Mouse (Mus musculus) neural tube, embryonic 15.5 days (tissue): ENCODE data around the gene Pde2a. TPM values are rescaled to one million over a fixed set of nuclear protein-coding genes. Genes with fewer than 3 reads are reported as not detected.

Experiments used
- ATAC-seq: fragments of 200-750 bp; cut with Nextera tagmentation; 2 replicates; pipeline ENCODE4 v1.8.0; 2017; ENCODE audit warnings: mild to moderate bottlenecking, moderate TSS enrichment, moderate library complexity; ENCODE audit not compliant: low FRiP score
- H3K27ac ChIP-seq: fragments of 300-500 bp; sonication (generic); replicated peaks from 2 replicates; pipeline ENCODE4 v1.5.1; 2015; ENCODE audit warnings: mild to moderate bottlenecking, inconsistent platforms
- H3K27me3 ChIP-seq: fragments of 300-500 bp; sonication (generic); replicated peaks from 2 replicates; pipeline ENCODE4 v1.6.1; 2015; ENCODE audit warnings: inconsistent platforms
- H3K36me3 ChIP-seq: fragments of 300-500 bp; sonication (generic); 2 replicates; pipeline ENCODE4 v1.6.1; 2015; ENCODE audit warnings: inconsistent platforms
- H3K4me1 ChIP-seq: fragments of 300-500 bp; sonication (generic); 2 replicates; pipeline ENCODE4 v1.6.1; 2015; ENCODE audit warnings: inconsistent platforms
- H3K4me2 ChIP-seq: fragments of 300-500 bp; sonication (generic); 2 replicates; pipeline ENCODE4 v1.6.1; 2015; ENCODE audit warnings: inconsistent platforms, mild to moderate bottlenecking, moderate library complexity
- H3K4me3 ChIP-seq: fragments of 300-500 bp; sonication (generic); replicated peaks from 2 replicates; pipeline ENCODE4 v1.5.1; 2015; ENCODE audit warnings: mild to moderate bottlenecking, inconsistent platforms
- H3K9ac ChIP-seq: fragments of 300-500 bp; sonication (generic); replicated peaks from 2 replicates; pipeline ENCODE4 v1.6.1; 2015; ENCODE audit warnings: mild to moderate bottlenecking, inconsistent platforms
- H3K9me3 ChIP-seq: fragments of 300-500 bp; sonication (generic); replicated peaks from 2 replicates; pipeline ENCODE4 v1.6.1; 2016; ENCODE audit warnings: inconsistent platforms
- WGBS: fragments of 180-500 bp; shearing (Covaris S2); methylation state at CpG from one replicate; pipeline ENCODE4 v1.1.7; 2015; ENCODE audit warnings: mixed read lengths; 5-methylcytosine and 5-hydroxymethylcytosine counted together
- polyA plus RNA-seq: library from polyadenylated mRNA; unstranded; fragments of >200 nt; fragmentation: Nextera tagmentation; extraction: Ambion mirVana; gene quantifications from 2 replicates; pipeline ENCODE4 v1.2.1, GENCODE M21; 2015

Pde2a gene
- polyA plus RNA-seq, 1 experiment from 2014 or later: 27.9 TPM

DNA sequence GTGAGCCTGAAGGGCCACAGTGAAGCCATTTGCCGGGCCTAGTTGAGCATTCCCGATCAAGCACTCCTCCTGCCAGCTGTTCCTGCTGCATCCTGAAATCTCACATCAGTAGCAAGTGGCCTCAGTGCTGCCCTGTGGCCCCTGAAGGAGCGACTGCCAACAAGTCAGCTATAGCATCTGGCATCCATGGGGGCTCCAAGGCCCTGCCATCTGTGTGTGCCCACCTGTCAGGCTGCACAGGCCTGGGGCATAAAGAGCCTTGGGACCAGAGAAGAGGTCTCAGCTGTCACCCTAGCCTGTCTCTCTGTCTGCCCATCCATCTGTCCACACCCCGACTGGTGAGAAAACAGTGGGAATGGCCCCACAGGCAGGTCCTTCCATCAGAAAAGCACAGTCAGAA lies 43.4 kb downstream of the Pde2a start:
- Histone ChIP-seq H3K4me3 (no peak overlapping the region), H3K27ac (no peak overlapping the region; the same call in 1 of the 2 replicates), H3K36me3 (no peaks in the 10 kb centered on the region), H3K9me3 (no peaks in the 10 kb centered on the region), H3K4me1 (peaks cover 39% of the 10 kb centered on the region), H3K9ac (no peak overlapping the region), H3K27me3 (no peaks in the 10 kb centered on the region), H3K4me2 (no peak overlapping the region)
- no peak for ATAC-seq
- WGBS: 53% methylated on average over 4 of the region's 4 CpGs

DNA sequence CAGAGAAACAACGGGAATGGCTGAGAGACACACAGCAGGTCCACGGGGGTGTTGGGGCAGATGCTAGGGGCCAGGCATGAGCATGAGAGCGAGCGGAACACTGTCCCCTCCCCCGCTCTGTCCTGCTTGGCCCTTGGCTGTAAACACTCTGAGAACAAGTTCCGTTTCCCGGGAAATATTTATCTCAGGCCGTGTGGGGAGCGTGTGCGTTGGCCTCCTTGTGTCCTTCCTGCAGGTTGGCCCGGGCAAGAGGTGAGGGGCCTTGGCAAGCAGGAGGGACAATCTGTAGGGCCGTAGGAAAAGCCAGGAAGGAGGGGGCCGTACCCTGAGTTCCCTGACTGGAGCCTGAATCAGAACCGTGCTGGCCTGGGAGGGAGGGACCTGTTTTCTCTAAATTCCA lies 43.9 kb downstream of the Pde2a start:
- Histone ChIP-seq H3K4me1 (peaks cover 34% of the 10 kb centered on the region), H3K4me2 (no peak overlapping the region), H3K27me3 (no peaks in the 10 kb centered on the region), H3K9ac (no peak overlapping the region), H3K36me3 (no peaks in the 10 kb centered on the region), H3K4me3 (no peak overlapping the region), H3K9me3 (no peaks in the 10 kb centered on the region), H3K27ac (no peak overlapping the region; the same call in 1 of the 2 replicates)
- 65% methylated on average over 14 of the region's 14 CpGs for WGBS
- ATAC-seq: no peak

DNA sequence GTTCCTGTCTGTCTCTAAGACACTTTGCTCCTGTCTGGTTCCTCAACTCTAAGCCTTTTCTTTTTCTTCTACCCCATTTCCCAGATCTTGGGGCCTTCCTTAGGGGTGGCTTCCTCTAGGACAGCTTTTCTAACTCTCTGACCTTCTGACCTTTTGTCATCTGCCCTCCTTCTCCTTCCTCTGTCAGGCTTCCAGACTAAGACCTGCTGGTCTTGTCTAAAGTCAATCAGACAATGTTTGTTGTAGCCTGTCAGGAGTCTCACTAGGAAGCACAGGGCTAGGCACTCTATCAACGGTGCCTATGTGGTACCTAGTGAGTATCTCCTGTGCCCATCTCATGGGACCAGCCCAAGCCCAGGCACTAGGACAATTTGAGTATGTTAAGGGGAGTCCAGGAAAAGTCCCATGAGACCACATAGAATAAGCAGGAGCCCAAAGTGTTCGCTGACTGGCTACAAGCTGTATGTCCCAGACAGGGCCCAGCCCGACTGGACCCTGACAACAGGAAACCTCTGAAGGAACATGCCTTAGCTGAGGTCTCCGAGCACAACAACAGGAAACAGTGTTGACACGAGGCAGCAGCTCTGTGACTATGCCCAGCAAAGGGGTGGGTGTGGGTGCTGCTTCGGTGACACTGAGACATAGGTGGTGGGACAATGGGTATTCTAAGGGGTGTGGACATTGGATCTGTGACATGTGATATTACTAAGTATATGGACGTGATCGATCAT lies 44.5 kb downstream of the Pde2a start:
- H3K27me3 ChIP-seq: no peaks in the 10 kb centered on the region
- no peaks in the 10 kb centered on the region for H3K36me3 ChIP-seq
- H3K4me1 ChIP-seq: peaks cover 29% of the 10 kb centered on the region
- H3K27ac ChIP-seq: no peak overlapping the region
- WGBS: 90% methylated on average over 8 of the region's 8 CpGs
- no peak overlapping the region for H3K4me2 ChIP-seq
- H3K9ac ChIP-seq: no peak overlapping the region
- ATAC-seq: no peak
- H3K4me3 ChIP-seq: no peak overlapping the region
- H3K9me3 ChIP-seq: no peaks in the 10 kb centered on the region

GRCm38 (mm10) chr7:101466581-101467081 lies 45.1 kb downstream of the Pde2a start:
- Histone ChIP-seq H3K27ac (0 out of 2 replicates have a peak overlapping the region, but pooled peaks have one; percentile 5), H3K27me3 (no peaks in the 10 kb centered on the region), H3K4me2 (no peak overlapping the region), H3K4me1 (peaks cover 30% of the 10 kb centered on the region), H3K36me3 (no peaks in the 10 kb centered on the region), H3K9ac (no peak overlapping the region), H3K4me3 (no peak overlapping the region), H3K9me3 (no peaks in the 10 kb centered on the region)
- no peak for ATAC-seq
- WGBS: 88% methylated on average over 6 of the region's 6 CpGs

DNA sequence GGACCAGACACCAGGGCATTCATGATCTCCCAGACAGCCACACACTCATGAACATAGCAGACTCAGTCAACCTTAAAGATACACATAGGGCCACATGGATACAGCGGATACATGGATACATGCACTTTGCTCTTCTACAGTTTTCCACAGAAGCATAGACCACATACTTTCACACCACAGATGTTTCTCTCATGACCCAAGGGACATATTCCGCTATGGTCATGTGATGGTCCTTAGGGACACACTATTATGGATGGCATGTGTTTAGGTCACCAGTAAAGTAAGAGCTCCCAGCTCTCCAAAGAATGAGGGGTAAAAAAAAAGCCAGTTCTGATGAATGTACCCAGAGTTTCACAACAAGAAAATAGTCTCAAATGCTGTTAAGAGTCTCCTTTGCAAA lies 49.9 kb downstream of the Pde2a start:
- Histone ChIP-seq H3K4me2 (no peak overlapping the region), H3K4me1 (peaks cover 11% of the 10 kb centered on the region), H3K27ac (0 out of 2 replicates have a peak overlapping the region, but pooled peaks have one; percentile 28), H3K36me3 (no peaks in the 10 kb centered on the region), H3K27me3 (no peaks in the 10 kb centered on the region; the same call in 1 of the 2 replicates), H3K4me3 (no peak overlapping the region), H3K9ac (no peak overlapping the region), H3K9me3 (no peaks in the 10 kb centered on the region)
- no peak for ATAC-seq
- 87% methylated on average over 2 of the region's 2 CpGs for WGBS

- no peaks in the 10 kb centered on the region for H3K9me3 ChIP-seq
- no peak overlapping the region for H3K4me3 ChIP-seq
- H3K27ac ChIP-seq: peak overlapping the region; percentile 28; the same call in 1 of the 2 replicates
- 41% methylated on average over 3 of the region's 3 CpGs for WGBS
- H3K9ac ChIP-seq: no peak overlapping the region
- no peak for ATAC-seq
- H3K4me1 ChIP-seq: peaks cover 15% of the 10 kb centered on the region
- no peak overlapping the region for H3K4me2 ChIP-seq
- no peaks in the 10 kb centered on the region for H3K36me3 ChIP-seq
- H3K27me3 ChIP-seq: no peaks in the 10 kb centered on the region; the same call in 1 of the 2 replicates
These were observed 50.5 kb downstream of the Pde2a start for GRCm38 (mm10) chr7:101471968-101472480.

GRCm38 (mm10) chr7:101472598-101473558 lies 51.4 kb downstream of the Pde2a start:
- 49% methylated on average over 10 of the region's 10 CpGs for WGBS
- no peak for ATAC-seq
- no peak overlapping the region for H3K27ac ChIP-seq

DNA sequence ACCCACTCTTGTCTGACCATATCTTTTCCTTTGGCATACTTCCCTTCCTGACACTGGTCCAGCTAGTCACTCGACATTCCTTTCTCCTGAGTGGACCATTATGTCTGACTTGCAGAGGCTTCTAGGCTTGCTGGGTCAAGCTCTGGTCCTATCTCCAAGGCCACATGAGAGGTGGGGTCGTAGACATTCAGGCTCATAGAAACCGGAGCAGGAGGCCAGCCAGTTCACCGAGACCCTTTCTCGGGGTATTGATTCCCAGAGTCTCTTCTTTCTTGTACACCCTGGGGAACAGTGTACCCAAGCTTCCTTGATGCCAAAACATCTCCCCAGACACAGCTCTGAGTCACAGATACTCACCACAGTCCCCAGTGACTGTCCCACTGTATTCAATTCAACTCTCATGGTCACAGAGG lies 52.9 kb downstream of the Pde2a start:
- H3K27me3 ChIP-seq: no peaks in the 10 kb centered on the region; the same call in 1 of the 2 replicates
- H3K9me3 ChIP-seq: no peaks in the 10 kb centered on the region
- H3K27ac ChIP-seq: no peak overlapping the region
- no peak for ATAC-seq
- no peak overlapping the region for H3K9ac ChIP-seq
- no peak overlapping the region for H3K4me2 ChIP-seq
- peaks cover 15% of the 10 kb centered on the region for H3K4me1 ChIP-seq
- WGBS: 91% methylated on average over 5 of the region's 5 CpGs
- H3K4me3 ChIP-seq: no peak overlapping the region
- H3K36me3 ChIP-seq: no peaks in the 10 kb centered on the region

More at GRCm38 (mm10) chr7:101472598-101473558, 51.4 kb downstream of the Pde2a start:
- no peak overlapping the region for H3K4me3 ChIP-seq
- no peak overlapping the region for H3K9ac ChIP-seq
- H3K4me2 ChIP-seq: no peak overlapping the region
- H3K36me3 ChIP-seq: no peaks in the 10 kb centered on the region
- no peaks in the 10 kb centered on the region for H3K9me3 ChIP-seq
- H3K27me3 ChIP-seq: no peaks in the 10 kb centered on the region; the same call in 1 of the 2 replicates
- peaks cover 15% of the 10 kb centered on the region for H3K4me1 ChIP-seq

- no peaks in the 10 kb centered on the region; the same call in 1 of the 2 replicates for H3K27me3 ChIP-seq
- no peak for ATAC-seq
- H3K9me3 ChIP-seq: no peaks in the 10 kb centered on the region
- no peak overlapping the region for H3K4me2 ChIP-seq
- peaks cover 19% of the 10 kb centered on the region for H3K4me1 ChIP-seq
- no peak overlapping the region for H3K4me3 ChIP-seq
- H3K27ac ChIP-seq: no peak overlapping the region
- H3K36me3 ChIP-seq: no peaks in the 10 kb centered on the region
- 84% methylated on average over 3 of the region's 3 CpGs for WGBS
- H3K9ac ChIP-seq: no peak overlapping the region
These were observed 54.5 kb downstream of the Pde2a start for GRCm38 (mm10) chr7:101476028-101476427.

DNA sequence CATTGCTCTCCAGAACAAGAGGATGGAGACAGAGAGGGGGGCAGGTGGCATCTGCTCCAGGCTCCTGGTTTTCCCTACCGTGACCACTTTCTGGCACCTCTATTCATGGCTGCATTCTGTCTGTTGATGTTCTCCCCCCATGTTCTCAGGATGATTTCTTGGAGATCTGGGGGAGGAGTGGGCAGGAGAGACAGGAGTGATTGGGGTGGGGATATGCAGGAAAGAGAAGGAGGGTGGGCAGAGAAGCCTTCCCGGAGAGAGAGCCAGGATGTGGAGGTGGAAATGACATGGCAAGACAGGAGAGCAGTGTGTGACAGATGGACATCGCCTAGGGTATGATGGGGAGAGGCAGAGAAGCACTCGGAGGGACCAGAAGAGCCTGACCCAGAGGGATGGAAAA lies 55.0 kb downstream of the Pde2a start:
- Histone ChIP-seq H3K27me3 (no peaks in the 10 kb centered on the region; the same call in 1 of the 2 replicates), H3K9me3 (no peaks in the 10 kb centered on the region), H3K4me3 (no peak overlapping the region), H3K27ac (no peak overlapping the region), H3K4me2 (no peak overlapping the region), H3K9ac (no peak overlapping the region), H3K36me3 (no peaks in the 10 kb centered on the region), H3K4me1 (peaks cover 15% of the 10 kb centered on the region)
- ATAC-seq: no peak
- 76% methylated on average over 4 of the region's 4 CpGs for WGBS

DNA sequence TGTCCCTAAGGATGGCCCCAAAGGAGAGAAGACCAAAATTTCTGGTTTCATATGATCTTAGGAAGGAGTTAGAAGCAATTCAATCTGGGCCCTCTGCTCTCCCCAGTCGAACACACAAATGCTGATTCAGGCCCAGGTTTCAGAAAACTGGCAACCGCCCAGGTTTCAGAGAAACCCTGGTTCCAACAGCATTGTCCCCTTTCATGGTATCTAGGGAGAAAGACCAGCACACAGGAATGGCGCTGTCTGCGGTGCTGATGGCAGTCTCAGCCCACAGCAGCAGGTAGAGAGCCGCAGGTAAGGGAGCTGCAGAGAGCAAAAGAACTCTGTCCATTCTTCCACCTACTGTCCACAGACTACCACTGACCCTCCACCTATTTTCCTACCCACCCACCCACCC lies 55.7 kb downstream of the Pde2a start:
- Histone ChIP-seq H3K36me3 (no peaks in the 10 kb centered on the region), H3K4me2 (no peak overlapping the region), H3K9ac (no peak overlapping the region), H3K27ac (no peak overlapping the region), H3K27me3 (no peaks in the 10 kb centered on the region; the same call in 1 of the 2 replicates), H3K4me1 (peaks cover 17% of the 10 kb centered on the region), H3K4me3 (no peak overlapping the region), H3K9me3 (no peaks in the 10 kb centered on the region)
- 45% methylated on average over 5 of the region's 5 CpGs for WGBS
- no peak for ATAC-seq
